Mouse (Mus musculus) gastrocnemius, adult 2 months (tissue): ENCODE measurements around the gene Atp9a. TPM values are rescaled to one million over a fixed set of nuclear protein-coding genes. Genes with fewer than 3 reads are reported as not detected.
"Not testable (repeated sequence)": the region's sequence is repeated elsewhere in the genome, so short reads cannot be mapped to it uniquely, and the experiment has no call there.

Experiments
- DNase-seq: peaks from one replicate; pipeline ENCODE4 v3.0.0; 2022
- H3K27ac ChIP-seq: fragments of 200-600 bp; 2 replicates; pipeline ENCODE4 v1.8.1; 2022; ENCODE audit warnings: mild to moderate bottlenecking
- H3K4me3 ChIP-seq: fragments of 200-600 bp; 2 replicates; pipeline ENCODE4 v1.8.1; 2022; ENCODE audit warnings: mild to moderate bottlenecking, moderate library complexity
- CTCF ChIP-seq: fragments of 200-600 bp; IDR thresholded peaks from 2 replicates; pipeline ENCODE4 v1.8.1; 2022; ENCODE audit warnings: antibody characterized with exemption, mild to moderate bottlenecking, moderate library complexity
- intact Hi-C: fragments of 180-260 bp; cut with DNase I; formaldehyde crosslinking; loops from one replicate; pipeline ENCODE4 v1.15.1; 2025
- total RNA-seq, 2 experiments: library from RNA; stranded (reverse); gene quantifications; 2 replicates each; pipeline ENCODE4 v1.2.3; 2021

The Atp9a gene
- total RNA-seq, 2 experiments from 2014 or later, result 15.3 to 25.0 TPM

- DNase-seq, result peak; percentile 82
- intact Hi-C loops, result loop anchor here (10.0 kb wide), 1 partner anchor 100 kb away; no protein-coding TSS in a partner anchor
- TF ChIP-seq CTCF, result peak; percentile 66
Observed at GRCm38 (mm10) chr2:168765065-168765681, 23.0 kb upstream of the Atp9a start.

GRCm38 (mm10) chr2:168764460-168764867 lies 22.3 kb upstream of the Atp9a start:
- intact Hi-C loops, result loop anchor here (10.0 kb wide), 1 partner anchor 100 kb away; no protein-coding TSS in a partner anchor
- TF ChIP-seq CTCF, result no peak
- Histone ChIP-seq H3K27ac (no peak overlapping the region), H3K4me3 (no peak overlapping the region)
- DNase-seq, result no peak

More at GRCm38 (mm10) chr2:168765065-168765681, 23.0 kb upstream of the Atp9a start:
- Histone ChIP-seq H3K27ac (peak overlapping the region; percentile 91; the same call in 1 of the 2 replicates), H3K4me3 (peak overlapping the region; percentile 79)

GRCm38 (mm10) chr2:168763785-168764184 lies 21.6 kb upstream of the Atp9a start:
- no peak overlapping the region for H3K4me3 ChIP-seq
- no peak for DNase-seq
- no peak for TF ChIP-seq CTCF
- intact Hi-C loops, result loop anchor here (10.0 kb wide), 1 partner anchor 101 kb away; no protein-coding TSS in a partner anchor
- no peak overlapping the region for H3K27ac ChIP-seq

GRCm38 (mm10) chr2:168762411-168762815 lies 20.2 kb upstream of the Atp9a start:
- intact Hi-C loops, result loop anchor here (10.0 kb wide), 1 partner anchor 102 kb away; no protein-coding TSS in a partner anchor
- Histone ChIP-seq H3K4me3 (no peak overlapping the region), H3K27ac (no peak overlapping the region)
- no peak for DNase-seq
- TF ChIP-seq CTCF, result no peak

- no peak overlapping the region for H3K27ac ChIP-seq
- intact Hi-C loops, result loop anchor here (10.0 kb wide), 1 partner anchor 103 kb away; no protein-coding TSS in a partner anchor
- no peak for DNase-seq
- no peak for TF ChIP-seq CTCF
- no peak overlapping the region for H3K4me3 ChIP-seq
Observed at GRCm38 (mm10) chr2:168761954-168762353, 19.7 kb upstream of the Atp9a start.

- DNase-seq, result no peak
- Histone ChIP-seq H3K4me3 (no peak overlapping the region), H3K27ac (no peak overlapping the region)
- TF ChIP-seq CTCF, result no peak
- intact Hi-C loops, result loop anchor here (10.0 kb wide), 1 partner anchor 104 kb away; no protein-coding TSS in a partner anchor
Observed at GRCm38 (mm10) chr2:168761141-168761540, 18.9 kb upstream of the Atp9a start.

- H3K27ac ChIP-seq, H3K4me3 ChIP-seq, intact Hi-C loops, DNase-seq: not testable (repeated sequence)
- TF ChIP-seq CTCF, result peak; percentile 36
Observed at GRCm38 (mm10) chr2:168744406-168744805, 2.2 kb upstream of the Atp9a start.

- peak; percentile 50 for DNase-seq
- Histone ChIP-seq H3K27ac (no peak overlapping the region), H3K4me3 (no peak overlapping the region; the same call in 1 of the 2 replicates)
- TF ChIP-seq CTCF, result peak; percentile 90
- intact Hi-C loops, result loop anchor here (1.0 kb wide), 1 partner anchor 51 kb away; no protein-coding TSS in a partner anchor
Observed at GRCm38 (mm10) chr2:168742649-168743048, 440 bp upstream of the Atp9a start.

GRCm38 (mm10) chr2:168741273-168742058 lies 743 bp downstream of the Atp9a start:
- Histone ChIP-seq H3K27ac (peak overlapping the region; percentile 81), H3K4me3 (peak overlapping the region; percentile 91)
- intact Hi-C loops, result loop anchor here (1.0 kb wide), 1 partner anchor 50 kb away; no protein-coding TSS in a partner anchor
- peak; percentile 20; the same call in 1 of the 2 replicates for TF ChIP-seq CTCF
- peak; percentile 51 for DNase-seq

GRCm38 (mm10) chr2:168740496-168740895 lies 1.7 kb downstream of the Atp9a start:
- Histone ChIP-seq H3K4me3 (no peak overlapping the region; the same call in 1 of the 2 replicates), H3K27ac (no peak overlapping the region)
- intact Hi-C loops, result no loop called here
- no peak for TF ChIP-seq CTCF
- no peak for DNase-seq

GRCm38 (mm10) chr2:168738854-168739253 lies 3.4 kb downstream of the Atp9a start:
- H3K27ac ChIP-seq, result no peak overlapping the region
- H3K4me3 ChIP-seq, result no peak overlapping the region
- intact Hi-C loops, result no loop called here
- DNase-seq, result no peak
- TF ChIP-seq CTCF, result peak; percentile 12; the same call in 1 of the 2 replicates

GRCm38 (mm10) chr2:168737878-168738277 lies 4.3 kb downstream of the Atp9a start:
- DNase-seq, result no peak

More at GRCm38 (mm10) chr2:168737878-168738277, 4.3 kb downstream of the Atp9a start:
- no peak for TF ChIP-seq CTCF
- H3K4me3 ChIP-seq, result no peak overlapping the region
- intact Hi-C loops, result no loop called here
- H3K27ac ChIP-seq, result no peak overlapping the region
